Mouse (Mus musculus) left cerebral cortex, postnatal 36 days (tissue): Measurements from ENCODE around the gene Cyp4a32. TPM values are rescaled to one million over a fixed set of nuclear protein-coding genes. Genes with fewer than 3 reads are reported as not detected.
"Not testable (repeated sequence)": the region's sequence is repeated elsewhere in the genome, so short reads cannot be mapped to it uniquely, and the experiment has no call there.

Experiments
- DNase-seq, 2 experiments: peaks; one replicate each; pipeline ENCODE4 v3.0.0; 2021 to 2022; ENCODE audit warnings: low spot score in 2 of 2, mixed read lengths in 1 of 2
- intact Hi-C: fragments of 180-260 bp; cut with DNase I; formaldehyde crosslinking; loops from one replicate; pipeline ENCODE4 v1.15.1; 2025
- total RNA-seq, 2 experiments: library from RNA; stranded (reverse); gene quantifications; 2 replicates each; pipeline ENCODE4 v1.2.3; 2021

Gene Cyp4a32
- total RNA-seq, 2 experiments from 2014 or later = not detected

DNA sequence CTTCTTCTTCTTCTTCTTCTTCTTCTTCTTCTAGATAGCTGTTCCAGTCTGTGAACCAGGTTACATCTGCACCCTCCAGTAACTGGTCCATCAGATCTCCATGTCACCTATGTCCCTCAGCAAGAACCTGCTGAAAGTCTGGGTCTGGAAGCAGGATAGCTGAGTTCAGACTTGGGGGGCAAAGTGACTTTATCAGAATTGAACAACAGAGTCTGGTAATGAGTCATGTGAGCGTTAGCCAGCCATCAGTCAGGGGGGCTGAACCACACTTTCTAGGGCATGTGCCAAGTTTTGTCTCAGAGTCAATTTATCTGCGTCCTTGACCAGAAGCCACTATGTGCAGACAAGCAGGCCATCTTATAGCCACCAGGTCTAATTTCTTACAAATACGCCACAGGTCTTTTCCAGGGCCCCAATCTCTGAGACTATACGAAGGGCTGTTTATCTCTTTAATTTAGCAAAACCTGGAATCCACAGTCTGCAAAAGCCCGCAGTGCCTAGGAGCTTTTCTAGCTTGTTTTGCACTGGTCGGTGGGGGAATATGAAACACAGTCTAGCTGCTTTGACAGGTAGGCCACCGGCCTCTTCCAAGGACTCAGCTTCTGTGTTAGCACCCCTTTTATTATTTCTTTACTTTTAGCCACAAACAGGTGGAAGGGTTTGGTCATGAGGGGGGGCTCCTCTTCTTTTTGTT, 55.2 kb downstream of the Cyp4a32 start:
- intact Hi-C loops, DNase-seq: not testable (repeated sequence)

DNA sequence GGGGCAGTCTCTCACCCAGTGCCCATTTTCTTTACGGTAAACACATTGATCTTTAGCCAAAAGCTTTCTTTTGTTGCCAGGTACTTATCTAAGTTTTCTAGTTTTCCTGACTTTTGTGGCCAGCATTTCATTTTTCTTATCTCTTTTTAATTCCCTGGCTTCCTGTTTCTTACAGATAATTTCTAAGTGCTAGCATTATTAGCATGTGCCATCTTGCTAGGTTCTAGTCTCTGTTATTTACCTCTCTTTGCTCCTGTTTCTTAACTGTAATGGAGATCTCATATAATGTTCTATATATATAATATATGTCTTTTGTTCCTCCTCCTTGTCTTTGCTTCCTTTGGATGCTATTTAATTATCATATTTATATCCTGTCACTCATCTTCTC, 55.8 kb downstream of the Cyp4a32 start:
- DNase-seq, intact Hi-C loops: not testable (repeated sequence)

DNA sequence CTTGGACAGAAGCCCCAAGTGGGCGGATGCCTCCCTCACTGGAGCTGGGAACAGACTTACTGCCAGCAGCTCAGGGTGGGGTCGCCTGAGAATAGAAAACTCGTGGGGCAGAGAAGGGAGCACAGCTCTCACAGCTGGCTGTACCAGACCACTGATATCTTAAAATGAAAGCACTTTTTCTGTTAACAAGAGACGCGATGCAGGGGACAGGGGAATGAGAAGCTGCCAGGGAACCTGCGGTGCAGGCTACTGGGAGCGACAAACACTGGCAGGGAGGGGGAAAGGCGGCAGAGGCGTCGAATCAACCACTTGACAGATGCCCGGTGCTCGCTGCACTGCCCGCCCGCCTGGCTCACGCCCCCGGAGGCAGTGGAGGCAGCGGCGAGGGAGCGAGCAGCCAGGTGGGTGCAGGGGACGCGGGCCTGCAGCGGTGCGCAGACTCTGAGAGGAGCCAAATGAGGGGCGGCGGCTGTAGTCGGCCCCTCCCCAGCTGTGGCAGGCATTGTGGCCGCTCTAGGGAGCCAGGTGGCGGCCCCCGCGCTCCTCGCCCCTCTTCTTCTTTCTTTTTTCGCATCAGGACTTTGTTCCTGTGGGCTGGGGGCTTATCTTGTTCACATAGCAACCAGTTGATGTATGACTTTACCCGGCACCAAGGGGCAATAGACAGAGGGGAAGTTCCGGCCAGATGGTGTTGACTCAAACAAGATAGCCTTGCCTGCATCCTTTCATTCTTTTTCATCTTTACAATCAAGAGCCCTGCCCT, 56.5 kb downstream of the Cyp4a32 start:
- intact Hi-C loops = no loop called here

DNA sequence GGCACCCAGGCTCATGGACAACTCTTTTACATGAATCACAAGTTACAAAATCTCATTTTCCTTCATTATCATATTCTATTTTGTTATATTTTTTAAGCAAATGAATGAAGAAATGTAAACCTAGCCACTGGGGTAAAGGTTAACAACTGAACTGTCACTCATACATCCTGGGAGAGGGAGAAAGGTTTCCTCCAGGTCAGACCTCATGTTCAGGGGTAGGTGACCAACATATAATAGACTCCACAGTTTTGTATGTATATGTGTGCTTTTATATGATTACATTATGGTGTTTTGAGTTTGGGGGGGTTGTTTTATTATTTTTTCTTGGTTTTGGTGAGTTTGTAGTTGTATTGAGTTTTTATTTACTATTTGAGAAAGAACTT, 57.1 kb downstream of the Cyp4a32 start:
- intact Hi-C loops = no loop called here
- no peak for DNase-seq

More for the DNA sequence above, 56.5 kb downstream of the Cyp4a32 start:
- peak; percentile 36 to 42 for DNase-seq

DNA sequence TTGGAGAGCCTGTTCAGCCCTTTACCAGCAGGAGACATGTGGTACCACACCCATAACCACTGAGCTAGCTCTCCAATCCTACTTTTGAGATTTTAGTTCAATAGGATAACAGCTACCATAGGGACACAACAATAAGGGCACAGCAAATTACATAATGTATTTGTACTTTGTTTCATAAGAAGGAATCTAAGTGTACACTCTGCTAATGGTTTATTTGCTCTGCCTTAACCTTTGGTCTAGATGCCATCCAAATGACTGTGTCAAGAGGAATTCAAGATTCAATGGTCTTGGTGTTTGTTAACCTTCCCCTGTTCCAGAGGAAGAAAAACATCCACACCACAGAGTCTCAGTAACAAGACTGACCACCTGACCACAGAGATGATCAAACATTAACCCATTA, 58.4 kb downstream of the Cyp4a32 start:
- no peak for DNase-seq
- intact Hi-C loops = no loop called here

Other genes with a start within 250 kb of the Cyp4a32 start
- gene Cyp4a12b, start 189.3 kb upstream of the Cyp4a32 start, total RNA-seq = not detected
- not detected for gene Cyp4a30b, start 148.4 kb upstream of the Cyp4a32 start, total RNA-seq
- gene Cyp4a14, start 104.8 kb upstream of the Cyp4a32 start, total RNA-seq = not detected
- not detected for gene Cyp4a10, start 82.7 kb upstream of the Cyp4a32 start, total RNA-seq
- gene Cyp4a31, start 37.3 kb upstream of the Cyp4a32 start, total RNA-seq = not detected
- 1 to 10 TPM; 1.7 to 1.8 TPM for gene Cyp4b1, start 46.8 kb downstream of the Cyp4a32 start, total RNA-seq
- gene Efcab14, start 136.8 kb downstream of the Cyp4a32 start, total RNA-seq = 10 to 100 TPM; 52.1 to 55.5 TPM
- 1 to 10 TPM in 1 of 2 experiments, under 1 TPM in 1; 0.88 to 1.1 TPM for gene Tex38, start 180.0 kb downstream of the Cyp4a32 start, total RNA-seq
- gene Atpaf1, start 183.8 kb downstream of the Cyp4a32 start, total RNA-seq = 10 to 100 TPM; 64.5 to 68.2 TPM
- gene Mob3c, start 227.1 kb downstream of the Cyp4a32 start, total RNA-seq = 1 to 10 TPM; 3.6 to 4.6 TPM
- 10 to 100 TPM; 32.6 to 40.7 TPM for gene Mknk1, start 238.2 kb downstream of the Cyp4a32 start, total RNA-seq